ENCODE assay signal across 8 mouse cellular contexts in the genomic region with DNA sequence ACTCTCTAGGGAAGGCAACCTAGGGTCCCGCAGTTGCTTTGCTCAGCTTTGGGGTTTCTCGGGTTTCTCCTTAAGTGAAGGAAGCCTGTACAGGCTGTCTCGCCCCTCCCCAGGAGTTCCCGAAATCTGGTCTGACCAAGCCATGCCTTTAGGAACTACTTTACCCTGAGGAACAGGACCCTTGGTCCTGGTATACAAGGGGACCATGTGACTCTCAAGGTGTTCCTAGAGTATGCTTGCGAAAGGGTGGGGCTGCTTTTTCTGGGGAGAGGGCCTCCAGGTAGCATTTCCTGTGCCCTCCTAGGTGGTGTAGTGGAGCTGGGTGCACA. TPM values are rescaled to one million over a fixed set of nuclear protein-coding genes. Genes with fewer than 3 reads are reported as not detected.
DNase-seq lines count a peak whose midpoint lies in the region; ATAC-seq and TF ChIP-seq lines count a peak whose summit lies in the region.

No protein-coding gene starts in this region.

- no peaks in the 10 kb centered on the region for H3K27me3 ChIP-seq in heart, embryonic 10.5 days (ENCODE audit: insufficient read depth, poor library complexity, severe bottlenecking)
- no peaks in the 10 kb centered on the region for H3K27me3 ChIP-seq in hindbrain, embryonic 14.5 days (ENCODE audit: control insufficient read depth, insufficient read depth, low read length)

- H3K9ac ChIP-seq in ES-E14 (ENCODE audit: insufficient read depth, low read depth, low read length, poor library complexity, severe bottlenecking): peak overlapping the region; percentile 88
- H3K9ac ChIP-seq in hindbrain, embryonic 14.5 days: peak overlapping the region; percentile 76

- H3K4me2 ChIP-seq in hindbrain, embryonic 14.5 days (replicated peaks): peak overlapping the region; percentile 90

- intact Hi-C loops in heart, postnatal 25 days (cut with DNase I): no loop called here

- DNase-seq in heart, embryonic 10.5 days (ENCODE audit: low spot score): no peak
- no peak for DNase-seq in heart, postnatal 25 days (ENCODE audit: low spot score)
- DNase-seq in ES-E14 (ENCODE audit: low read depth, low spot score): no peak
- no peak for DNase-seq in hindbrain, embryonic 14.5 days (ENCODE audit: low spot score)
- no peak for DNase-seq in layer of hippocampus, postnatal 10 days (ENCODE audit: low spot score in 2 of 2)
- no peak for DNase-seq in ovary, adult 18-20 months (ENCODE audit: low spot score)
- no peak for DNase-seq in embryo, embryonic 11 days

- H3K4me3 ChIP-seq in heart, embryonic 10.5 days: peak overlapping the region; percentile 82
- peak overlapping the region; percentile 85 to 90 for H3K4me3 ChIP-seq in ES-E14 (ENCODE audit: insufficient read depth in 1 of 2, low read depth in 1 of 2, low read length in 2 of 2, poor library complexity in 1 of 2, severe bottlenecking in 1 of 2)
- peak overlapping the region; percentile 75 for H3K4me3 ChIP-seq in hindbrain, embryonic 14.5 days (replicated peaks; ENCODE audit: low read length)

- 7% methylated on average over 5 of the region's 5 CpGs for WGBS in heart, embryonic 10.5 days
- WGBS in hindbrain, embryonic 14.5 days: 9% methylated on average over 5 of the region's 5 CpGs

- H3K4me1 ChIP-seq in heart, embryonic 10.5 days: peaks cover 13% of the 10 kb centered on the region
- peaks cover 0 to 17% of the 10 kb centered on the region in 2 experiments; a peak in 1 of 4 replicates for H3K4me1 ChIP-seq in ES-E14 (ENCODE audit: control insufficient read depth in 2 of 2, insufficient read depth in 2 of 2, low read length in 2 of 2, poor library complexity in 1 of 2)
- H3K4me1 ChIP-seq in hindbrain, embryonic 14.5 days (replicated peaks; ENCODE audit: control insufficient read depth, insufficient read depth, low read length): peaks cover 9% of the 10 kb centered on the region; the same call in 1 of the 2 replicates

- H3K27ac ChIP-seq in heart, embryonic 10.5 days: peak overlapping the region; percentile 94
- H3K27ac ChIP-seq in ES-E14 (ENCODE audit: insufficient read depth, low read depth, low read length, poor library complexity, severe bottlenecking): no peak overlapping the region
- H3K27ac ChIP-seq in hindbrain, embryonic 14.5 days: 0 out of 2 replicates have a peak overlapping the region, but pooled peaks have one; percentile 29

- in situ Hi-C loops in ES-E14 (cut with MboI; ENCODE audit: low sequenced_read_pairs in 2 of 2, unreplicated experiment in 2 of 2): no loop called here

- H3K9me3 ChIP-seq in heart, embryonic 10.5 days: no peaks in the 10 kb centered on the region
- no peaks in the 10 kb centered on the region for H3K9me3 ChIP-seq in ES-E14 (ENCODE audit: control insufficient read depth, insufficient read depth, low read depth, low read length)
- no peaks in the 10 kb centered on the region for H3K9me3 ChIP-seq in hindbrain, embryonic 14.5 days (ENCODE audit: control insufficient read depth, low read length)

- H3K36me3 ChIP-seq in heart, embryonic 10.5 days: peaks cover 18% of the 10 kb centered on the region
- H3K36me3 ChIP-seq in ES-E14 (ENCODE audit: control insufficient read depth, insufficient read depth, low read length, poor library complexity, severe bottlenecking): peaks cover 2% of the 10 kb centered on the region; the same call in 1 of the 2 replicates
- H3K36me3 ChIP-seq in hindbrain, embryonic 14.5 days (replicated peaks; ENCODE audit: control insufficient read depth, insufficient read depth): no peaks in the 10 kb centered on the region

- 0 out of 2 replicates have a peak, but pooled peaks have one; percentile 15 for ATAC-seq in hindbrain, embryonic 14.5 days (ENCODE audit: low FRiP score)
- 0 out of 2 replicates have a peak, but pooled peaks have one; percentile 0 for ATAC-seq in megakaryocyte-erythroid progenitor cell, adult 5-6 weeks (replicated peaks; ENCODE audit: low FRiP score, low TSS enrichment, poor library complexity, severe bottlenecking)

TF ChIP-seq in ES-E14, 5 proteins besides CTCF, POLR2A, EP300 and RAD21:
- no peak for TF ChIP-seq ZNF384 (IDR thresholded peaks at IDR 0.05; ENCODE audit: low read depth, low read length)

RNA-seq across cellular contexts. Expression of gene Echs1, which starts 9.7 kb away (rescaled TPM):
- 171 and 175 TPM in 2 replicates for polyA plus RNA-seq in heart, embryonic 10.5 days (2016; fragmentation: Nextera tagmentation; extraction: Ambion mirVana)
- total RNA-seq in heart, postnatal 25 days (2021): 100 to 1,000 TPM; 441 to 471 TPM
- 47.0 and 58.3 TPM in 2 replicates for total RNA-seq in ES-E14 (2012; rRNA removed)
- 123 and 127 TPM in 2 replicates for polyA plus RNA-seq in hindbrain, embryonic 14.5 days (2014; fragmentation: Nextera tagmentation; extraction: Ambion mirVana)
- total RNA-seq in megakaryocyte-erythroid progenitor cell, adult 5-6 weeks (2014; fragmentation: Nextera tagmentation): 50.1 and 62.9 TPM in 2 replicates
- 52.5 and 85.0 TPM in 2 replicates for total RNA-seq in megakaryocyte-erythroid progenitor cell, adult 5-6 weeks (2017)
- 10 to 100 TPM; 63.4 to 67.1 TPM for total RNA-seq in layer of hippocampus, postnatal 10 days (2021)

RNA-seq across cellular contexts. Expression of gene Paox, which starts 10.4 kb away (rescaled TPM):
- polyA plus RNA-seq in heart, embryonic 10.5 days (2016; fragmentation: Nextera tagmentation; extraction: Ambion mirVana): 20.1 and 20.2 TPM in 2 replicates
- 1 to 10 TPM; 3.5 to 3.7 TPM for total RNA-seq in heart, postnatal 25 days (2021)
- total RNA-seq in ES-E14 (2012; rRNA removed): 9.1 and 15.5 TPM in 2 replicates
- polyA plus RNA-seq in hindbrain, embryonic 14.5 days (2014; fragmentation: Nextera tagmentation; extraction: Ambion mirVana): 9.2 and 10.7 TPM in 2 replicates
- total RNA-seq in megakaryocyte-erythroid progenitor cell, adult 5-6 weeks (2014; fragmentation: Nextera tagmentation): 15.1 and 22.1 TPM in 2 replicates
- 4.1 and 6.9 TPM in 2 replicates for total RNA-seq in megakaryocyte-erythroid progenitor cell, adult 5-6 weeks (2017)
- total RNA-seq in layer of hippocampus, postnatal 10 days (2021): 1 to 10 TPM; 6.2 to 7.1 TPM

RNA-seq across cellular contexts. Expression of gene Mtg1, which starts 11.4 kb away (rescaled TPM):
- polyA plus RNA-seq in heart, embryonic 10.5 days (2016; fragmentation: Nextera tagmentation; extraction: Ambion mirVana): 29.3 and 35.7 TPM in 2 replicates
- 10 to 100 TPM; 22.9 to 30.8 TPM for total RNA-seq in heart, postnatal 25 days (2021)
- total RNA-seq in ES-E14 (2012; rRNA removed): 21.0 and 23.0 TPM in 2 replicates
- polyA plus RNA-seq in hindbrain, embryonic 14.5 days (2014; fragmentation: Nextera tagmentation; extraction: Ambion mirVana): 26.0 and 30.6 TPM in 2 replicates
- total RNA-seq in megakaryocyte-erythroid progenitor cell, adult 5-6 weeks (2014; fragmentation: Nextera tagmentation): 39.7 and 53.5 TPM in 2 replicates
- total RNA-seq in megakaryocyte-erythroid progenitor cell, adult 5-6 weeks (2017): 8.3 and 13.0 TPM in 2 replicates
- 10 to 100 TPM; 27.0 to 30.2 TPM for total RNA-seq in layer of hippocampus, postnatal 10 days (2021)

RNA-seq across cellular contexts. Expression of gene Fuom, which starts 23.7 kb away (rescaled TPM):
- polyA plus RNA-seq in heart, embryonic 10.5 days (2016; fragmentation: Nextera tagmentation; extraction: Ambion mirVana): 41.0 and 59.9 TPM in 2 replicates
- 10 to 100 TPM; 80.9 to 84.0 TPM for total RNA-seq in heart, postnatal 25 days (2021)
- 6.6 and 11.9 TPM in 2 replicates for total RNA-seq in ES-E14 (2012; rRNA removed)
- polyA plus RNA-seq in hindbrain, embryonic 14.5 days (2014; fragmentation: Nextera tagmentation; extraction: Ambion mirVana): 40.0 and 42.0 TPM in 2 replicates
- total RNA-seq in megakaryocyte-erythroid progenitor cell, adult 5-6 weeks (2014; fragmentation: Nextera tagmentation): 4.1 and 17.9 TPM in 2 replicates
- 12.0 TPM in 1 of 2 replicates, not detected in the other for total RNA-seq in megakaryocyte-erythroid progenitor cell, adult 5-6 weeks (2017)
- total RNA-seq in layer of hippocampus, postnatal 10 days (2021): 10 to 100 TPM; 26.8 to 27.1 TPM

RNA-seq across cellular contexts. Expression of gene Sprn, which starts 28.7 kb away (rescaled TPM):
- polyA plus RNA-seq in heart, embryonic 10.5 days (2016; fragmentation: Nextera tagmentation; extraction: Ambion mirVana): 0.10 TPM in 1 of 2 replicates, not detected in the other
- total RNA-seq in heart, postnatal 25 days (2021): under 1 TPM; 0.36 to 0.84 TPM
- total RNA-seq in ES-E14 (2012; rRNA removed): 0.27 and 0.48 TPM in 2 replicates
- 18.7 and 21.6 TPM in 2 replicates for polyA plus RNA-seq in hindbrain, embryonic 14.5 days (2014; fragmentation: Nextera tagmentation; extraction: Ambion mirVana)
- total RNA-seq in megakaryocyte-erythroid progenitor cell, adult 5-6 weeks (2014; fragmentation: Nextera tagmentation): 0.83 TPM in 1 of 2 replicates, not detected in the other
- not detected in 2 replicates for total RNA-seq in megakaryocyte-erythroid progenitor cell, adult 5-6 weeks (2017)
- 100 to 1,000 TPM; 145 to 155 TPM for total RNA-seq in layer of hippocampus, postnatal 10 days (2021)
